Comparison of ENCODE assay signal across 27 mouse cellular contexts in genomic region chr15:102505770-102506463, GRCm38 (mm10). TPM values are rescaled to one million over a fixed set of nuclear protein-coding genes. Genes with fewer than 3 reads are reported as not detected.
DNase-seq lines count a peak whose midpoint lies in the region; ATAC-seq and TF ChIP-seq lines count a peak whose summit lies in the region.
"Had no signal": no experiment of that assay in that cellular context is flagged by ENCODE, and none has a peak within 500 bp of the region (broad histone marks: within the 10 kb centered on the region; RNA-seq: fewer than 3 reads in every experiment).

No protein-coding gene starts in this region.

- H3K4me1 ChIP-seq in kidney, embryonic 15.5 days: peaks cover 39% of the 10 kb centered on the region
- H3K4me1 ChIP-seq in lung, embryonic 15.5 days: peaks cover 17% of the 10 kb centered on the region
- peaks cover 33% of the 10 kb centered on the region for H3K4me1 ChIP-seq in bone marrow macrophage, adult 2 months (ENCODE audit: control insufficient read depth, insufficient read depth, low read length)

- H3K27me3 ChIP-seq in kidney, embryonic 15.5 days: no peaks in the 10 kb centered on the region
- H3K27me3 ChIP-seq in lung, embryonic 15.5 days: no peaks in the 10 kb centered on the region

- TF ChIP-seq CTCF in bone marrow macrophage, adult 2 months (IDR thresholded peaks at IDR 0.05; ENCODE audit: low read depth, low read length): no peak

- TF ChIP-seq POLR2A in bone marrow macrophage, adult 2 months (IDR thresholded peaks at IDR 0.05; ENCODE audit: borderline replicate concordance, low read depth, low read length): no peak

- no peaks in the 10 kb centered on the region for H3K9me3 ChIP-seq in kidney, embryonic 15.5 days (replicated peaks)
- no peaks in the 10 kb centered on the region for H3K9me3 ChIP-seq in lung, embryonic 15.5 days
- H3K9me3 ChIP-seq: forebrain, embryonic 10.5 days; liver, embryonic 13.5 days; midbrain, embryonic 10.5 days had no signal

- 77% methylated on average over 9 of the region's 9 CpGs for WGBS in kidney, embryonic 15.5 days
- 61% methylated on average over 9 of the region's 9 CpGs for WGBS in lung, embryonic 15.5 days

- ATAC-seq in kidney, embryonic 15.5 days (replicated peaks; ENCODE audit: low FRiP score): no peak
- ATAC-seq in lung, embryonic 15.5 days (ENCODE audit: borderline replicate concordance, extremely low read depth, low FRiP score, low TSS enrichment): no peak
- ATAC-seq: forebrain, embryonic 16.5 days had no signal

- no peak overlapping the region for H3K9ac ChIP-seq in kidney, embryonic 15.5 days
- no peak overlapping the region for H3K9ac ChIP-seq in lung, embryonic 15.5 days
- H3K9ac ChIP-seq: liver, embryonic 13.5 days; lung, embryonic 14.5 days had no signal

- peaks cover 52% of the 10 kb centered on the region for H3K36me3 ChIP-seq in kidney, embryonic 15.5 days
- H3K36me3 ChIP-seq in lung, embryonic 15.5 days: peaks cover 41% of the 10 kb centered on the region

- peak; percentile 72 for DNase-seq in heart, adult 11 months
- no peak for DNase-seq in heart, adult 18-20 months
- no peak for DNase-seq in kidney, postnatal 14 days
- no peak for DNase-seq in lung, postnatal 4 days
- no peak for DNase-seq in frontal cortex, postnatal 25 days (ENCODE audit: low spot score in 2 of 2)
- DNase-seq: adrenal gland, postnatal 14 days; gastrocnemius, postnatal 14 days; heart, adult 2 months; kidney, adult 8-10 months; liver, embryonic 13.5 days; lung, embryonic 14.5 days; right cerebral cortex, postnatal 14 days; thymus, postnatal 25 days had no signal

- H3K27ac ChIP-seq in kidney, embryonic 15.5 days: peak overlapping the region; percentile 59
- 0 out of 2 replicates have a peak overlapping the region, but pooled peaks have one; percentile 2 for H3K27ac ChIP-seq in lung, embryonic 15.5 days
- H3K27ac ChIP-seq in bone marrow macrophage, adult 2 months (ENCODE audit: insufficient read depth, low read depth, low read length): peak overlapping the region; percentile 32
- H3K27ac ChIP-seq: forebrain, embryonic 10.5 days; heart, adult 2 months; liver, embryonic 13.5 days; midbrain, embryonic 10.5 days had no signal

- H3K4me3 ChIP-seq in kidney, embryonic 15.5 days (replicated peaks): no peak overlapping the region
- H3K4me3 ChIP-seq in lung, embryonic 15.5 days: no peak overlapping the region
- H3K4me3 ChIP-seq in bone marrow macrophage, adult 2 months (ENCODE audit: insufficient read depth, low read length): no peak overlapping the region
- H3K4me3 ChIP-seq: forebrain, embryonic 10.5 days; heart, adult 2 months; liver, embryonic 13.5 days; midbrain, embryonic 10.5 days had no signal

- no peak overlapping the region for H3K4me2 ChIP-seq in kidney, embryonic 15.5 days
- no peak overlapping the region for H3K4me2 ChIP-seq in lung, embryonic 15.5 days
- H3K4me2 ChIP-seq: liver, embryonic 13.5 days; lung, embryonic 14.5 days had no signal

RNA-seq across cellular contexts. Expression of gene Gm10337, which starts 2.4 kb away (rescaled TPM):
- total RNA-seq in heart, adult 18-20 months (2021): not detected
- polyA plus RNA-seq in kidney, embryonic 15.5 days (2015; fragmentation: Nextera tagmentation; extraction: Ambion mirVana): 2.8 and 5.5 TPM in 2 replicates
- not detected in 2 replicates for polyA plus RNA-seq in lung, embryonic 15.5 days (2015; fragmentation: Nextera tagmentation; extraction: Ambion mirVana)
- not detected in 2 replicates for polyA plus RNA-seq in bone marrow macrophage, adult 2 months (2012; ENCODE audit: insufficient read depth, insufficient read length, missing spikeins)
- total RNA-seq: adrenal gland, postnatal 14 days; common myeloid progenitor, adult 5-6 weeks; gastrocnemius, postnatal 14 days; heart, adult 2 months; hematopoietic stem cell, adult 5-6 weeks; layer of hippocampus, adult 18-20 months; left cerebral cortex, postnatal 14 days; neutrophil, adult 5-6 weeks had no signal
- polyA plus RNA-seq: brain, embryonic 14.5 days; forebrain, embryonic 10.5 days; heart, adult 2 months; heart, postnatal 0 days; limb, embryonic 14.5 days; liver, embryonic 13.5 days; lung, embryonic 14.5 days; midbrain, embryonic 10.5 days had no signal

RNA-seq across cellular contexts. Expression of gene Map3k12, which starts 10.9 kb away (rescaled TPM):
- total RNA-seq in heart, adult 18-20 months (2021): 1 to 10 TPM; 1.8 to 2.3 TPM
- polyA plus RNA-seq in kidney, embryonic 15.5 days (2015; fragmentation: Nextera tagmentation; extraction: Ambion mirVana): 15.3 and 19.7 TPM in 2 replicates
- 11.8 and 14.4 TPM in 2 replicates for polyA plus RNA-seq in lung, embryonic 15.5 days (2015; fragmentation: Nextera tagmentation; extraction: Ambion mirVana)
- 17.4 and 17.5 TPM in 2 replicates for polyA plus RNA-seq in bone marrow macrophage, adult 2 months (2012; ENCODE audit: insufficient read depth, insufficient read length, missing spikeins)

RNA-seq across cellular contexts. Expression of gene Tarbp2, which starts 12.1 kb away (rescaled TPM):
- total RNA-seq in heart, adult 18-20 months (2021): 10 to 100 TPM; 40.1 to 43.0 TPM
- 89.9 and 92.0 TPM in 2 replicates for polyA plus RNA-seq in kidney, embryonic 15.5 days (2015; fragmentation: Nextera tagmentation; extraction: Ambion mirVana)
- 80.7 and 82.7 TPM in 2 replicates for polyA plus RNA-seq in lung, embryonic 15.5 days (2015; fragmentation: Nextera tagmentation; extraction: Ambion mirVana)
- 24.9 and 33.9 TPM in 2 replicates for polyA plus RNA-seq in bone marrow macrophage, adult 2 months (2012; ENCODE audit: insufficient read depth, insufficient read length, missing spikeins)

RNA-seq across cellular contexts. Expression of gene Npff, which starts 18.8 kb away (rescaled TPM):
- total RNA-seq in heart, adult 18-20 months (2021): under 1 TPM; 0.87 to 0.92 TPM
- 2.4 and 3.4 TPM in 2 replicates for polyA plus RNA-seq in kidney, embryonic 15.5 days (2015; fragmentation: Nextera tagmentation; extraction: Ambion mirVana)
- 2.0 and 5.4 TPM in 2 replicates for polyA plus RNA-seq in lung, embryonic 15.5 days (2015; fragmentation: Nextera tagmentation; extraction: Ambion mirVana)
- 7.3 and 9.1 TPM in 2 replicates for polyA plus RNA-seq in bone marrow macrophage, adult 2 months (2012; ENCODE audit: insufficient read depth, insufficient read length, missing spikeins)

RNA-seq across cellular contexts. Expression of gene Pcbp2, which starts 35.6 kb away (rescaled TPM):
- 100 to 1,000 TPM; 418 to 491 TPM for total RNA-seq in heart, adult 18-20 months (2021)
- polyA plus RNA-seq in kidney, embryonic 15.5 days (2015; fragmentation: Nextera tagmentation; extraction: Ambion mirVana): 210 and 217 TPM in 2 replicates
- polyA plus RNA-seq in lung, embryonic 15.5 days (2015; fragmentation: Nextera tagmentation; extraction: Ambion mirVana): 217 TPM in 2 replicates
- 724 and 763 TPM in 2 replicates for polyA plus RNA-seq in bone marrow macrophage, adult 2 months (2012; ENCODE audit: insufficient read depth, insufficient read length, missing spikeins)

Comparison
In these comparisons a context has a peak if more than half of its experiments do, and no peak if none do; other contexts are left out.
1. H3K27ac ChIP-seq: peak in every context shown above with its lines; median percentile 59 in kidney, embryonic 15.5 days; 32 in bone marrow macrophage, adult 2 months; 2 in lung, embryonic 15.5 days.